Mouse (Mus musculus) forebrain, embryonic 16.5 days (tissue): Measurements from ENCODE around the gene BC053393. TPM values are rescaled to one million over a fixed set of nuclear protein-coding genes. Genes with fewer than 3 reads are reported as not detected.
"Not testable (repeated sequence)": the region's sequence is repeated elsewhere in the genome, so short reads cannot be mapped to it uniquely, and the experiment has no call there.

Experiments
- ATAC-seq: fragments of 200-750 bp; cut with Nextera tagmentation; 2 replicates; pipeline ENCODE4 v1.8.0; 2017; ENCODE audit warnings: mild to moderate bottlenecking, moderate library complexity
- H3K27ac ChIP-seq: fragments of 300-500 bp; sonication (generic); 2 replicates; pipeline ENCODE4 v1.5.1; 2014; ENCODE audit warnings: low read length, control low read depth
- H3K27me3 ChIP-seq: fragments of 300-500 bp; sonication (generic); replicated peaks from 2 replicates; pipeline ENCODE4 v1.6.1; 2014; ENCODE audit warnings: low read length; ENCODE audit not compliant: control insufficient read depth, insufficient read depth
- H3K36me3 ChIP-seq: fragments of 300-500 bp; sonication (generic); 2 replicates; pipeline ENCODE4 v1.6.1; 2014; ENCODE audit not compliant: control insufficient read depth, insufficient read depth
- H3K4me1 ChIP-seq: fragments of 300-500 bp; sonication (generic); replicated peaks from 2 replicates; pipeline ENCODE4 v1.6.1; 2014; ENCODE audit warnings: low read length; ENCODE audit not compliant: control insufficient read depth, insufficient read depth
- H3K4me2 ChIP-seq: fragments of 300-500 bp; sonication (generic); 2 replicates; pipeline ENCODE4 v1.6.1; 2014; ENCODE audit warnings: mild to moderate bottlenecking, low read length, control low read depth
- H3K4me3 ChIP-seq: fragments of 300-500 bp; sonication (generic); replicated peaks from 2 replicates; pipeline ENCODE4 v1.5.1; 2014; ENCODE audit warnings: mild to moderate bottlenecking, low read length, control low read depth
- H3K9ac ChIP-seq: fragments of 300-500 bp; sonication (generic); replicated peaks from 2 replicates; pipeline ENCODE4 v1.6.1; 2014; ENCODE audit warnings: low read depth, low read length, control low read depth
- H3K9me3 ChIP-seq: fragments of 300-500 bp; sonication (generic); 2 replicates; pipeline ENCODE4 v1.6.1; 2016; ENCODE audit warnings: low read length; ENCODE audit not compliant: control insufficient read depth
- WGBS: fragments of 180-500 bp; shearing (Covaris S2); extraction: QIAGEN DNeasy Blood & Tissue Kit; methylation state at CpG from one replicate; pipeline ENCODE4 v1.1.7; 2014; 5-methylcytosine and 5-hydroxymethylcytosine counted together
- polyA plus RNA-seq: library from polyadenylated mRNA; unstranded; fragments of >200 nt; fragmentation: Nextera tagmentation; extraction: Ambion mirVana; gene quantifications from 2 replicates; pipeline ENCODE4 v1.2.1, GENCODE M21; 2015

Gene BC053393
- polyA plus RNA-seq, 1 experiment from 2014 or later: not detected

DNA sequence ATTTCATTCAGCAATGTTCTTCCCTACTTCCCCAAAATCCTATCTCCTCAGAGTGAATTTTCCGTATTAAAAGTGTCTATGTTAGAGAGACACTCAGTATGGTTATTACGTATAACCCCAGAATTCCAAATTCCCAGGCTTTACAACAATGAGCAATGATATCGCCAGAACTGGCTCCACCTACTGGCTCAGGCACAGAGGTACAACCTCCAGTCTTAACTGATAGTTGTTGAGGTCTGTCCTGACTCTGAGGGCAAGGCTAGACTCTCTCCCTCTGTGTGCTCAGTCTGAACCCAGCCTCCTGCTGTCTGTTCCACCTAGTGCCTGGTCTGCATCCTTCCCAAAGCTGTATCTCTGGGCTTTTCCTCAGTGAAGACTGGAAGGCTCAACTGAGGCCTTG lies 60.3 kb downstream of the BC053393 start:
- no peak overlapping the region for H3K4me2 ChIP-seq
- H3K27me3 ChIP-seq: no peaks in the 10 kb centered on the region
- no peaks in the 10 kb centered on the region for H3K36me3 ChIP-seq
- 30% methylated on average over 3 of the region's 3 CpGs for WGBS
- no peaks in the 10 kb centered on the region for H3K4me1 ChIP-seq
- peak; percentile 38; the same call in 1 of the 2 replicates for ATAC-seq
- H3K27ac ChIP-seq: no peak overlapping the region
- no peak overlapping the region for H3K9ac ChIP-seq
- H3K9me3 ChIP-seq: no peaks in the 10 kb centered on the region
- H3K4me3 ChIP-seq: no peak overlapping the region

- not testable (repeated sequence) for H3K27ac ChIP-seq, H3K9ac ChIP-seq, ATAC-seq, H3K4me2 ChIP-seq, H3K4me3 ChIP-seq, H3K4me1 ChIP-seq, H3K36me3 ChIP-seq, H3K27me3 ChIP-seq, H3K9me3 ChIP-seq
- WGBS: 91% methylated on average over 4 of the region's 4 CpGs
Measured at GRCm38 (mm10) chr11:46635516-46635915, 64.2 kb downstream of the BC053393 start.

- ATAC-seq: no peak
- no peaks in the 10 kb centered on the region for H3K27me3 ChIP-seq
- 86% methylated on average over 3 of the region's 3 CpGs for WGBS
- no peak overlapping the region for H3K9ac ChIP-seq
- H3K9me3 ChIP-seq: no peaks in the 10 kb centered on the region
- no peak overlapping the region for H3K4me2 ChIP-seq
- H3K36me3 ChIP-seq: no peaks in the 10 kb centered on the region
- no peak overlapping the region for H3K27ac ChIP-seq
- H3K4me1 ChIP-seq: no peaks in the 10 kb centered on the region
- H3K4me3 ChIP-seq: no peak overlapping the region
Measured at GRCm38 (mm10) chr11:46636568-46636967, 65.2 kb downstream of the BC053393 start.

Other genes with a start within 250 kb of the BC053393 start
- gene Itk, start 182.0 kb upstream of the BC053393 start, polyA plus RNA-seq: not detected in 2 replicates
- not detected in 2 replicates for gene Fam71b, start 175.0 kb upstream of the BC053393 start, polyA plus RNA-seq
- 73.1 and 88.4 TPM in 2 replicates for gene Med7, start 134.6 kb upstream of the BC053393 start, polyA plus RNA-seq
- 0.15 and 0.34 TPM in 2 replicates for gene Havcr2, start 116.6 kb upstream of the BC053393 start, polyA plus RNA-seq
- not detected in 2 replicates for gene Gm12169, start 47.3 kb upstream of the BC053393 start, polyA plus RNA-seq
- gene Dppa1, start 57.7 kb downstream of the BC053393 start, polyA plus RNA-seq: not detected in 2 replicates
- 0.10 TPM in 1 of 2 replicates, not detected in the other for gene Timd2, start 135.5 kb downstream of the BC053393 start, polyA plus RNA-seq
- gene Havcr1, start 163.5 kb downstream of the BC053393 start, polyA plus RNA-seq: not detected in 2 replicates
- gene Timd4, start 239.3 kb downstream of the BC053393 start, polyA plus RNA-seq: not detected in 2 replicates